Mouse (Mus musculus) ovary, adult 2 months (tissue): ENCODE data around the gene Bcat2. TPM values are rescaled to one million over a fixed set of nuclear protein-coding genes. Genes with fewer than 3 reads are reported as not detected.

Source experiments
- polyA plus RNA-seq: library from polyadenylated mRNA; depleted of rRNA; stranded (reverse); fragments of >200 nt; gene quantifications from 2 replicates; pipeline ENCODE4 v1.2.3, GENCODE M21; 2012; rRNA removed

Gene Bcat2
- 129 and 164 TPM in 2 replicates for polyA plus RNA-seq

GRCm38 (mm10) chr7:45570103-45570741, at the start of gene Bcat2:
Bcat2 (plus strand) TSS chr7:45570153.

GRCm38 (mm10) chr7:45525809-45526473, 44.0 kb upstream of the Bcat2 start, which contains the start of the genes Ppp1r15a and Plekha4:
Ppp1r15a (minus strand) TSS chr7:45526268.
Plekha4 (plus strand) TSS chr7:45526330.

GRCm38 (mm10) chr7:45554744-45555143, 15.2 kb upstream of the Bcat2 start, which contains the start of gene Hsd17b14:
Hsd17b14 (plus strand) TSS chr7:45554893.

GRCm38 (mm10) chr7:45617042-45617695, 47.2 kb downstream of the Bcat2 start, which contains the start of gene Fut1:
Fut1 (plus strand) TSS chr7:45617289.

GRCm38 (mm10) chr7:45621443-45621842, 51.5 kb downstream of the Bcat2 start, which contains the start of gene Izumo1:
Izumo1 (plus strand) TSS chr7:45621811.

GRCm38 (mm10) chr7:45627261-45627660, 57.3 kb downstream of the Bcat2 start, which contains the start of gene Rasip1:
Rasip1 (plus strand) TSS chr7:45627488.

Other genes with a start within 250 kb of the Bcat2 start
- gene Trpm4, start 236.4 kb upstream of the Bcat2 start, polyA plus RNA-seq = 58.6 and 62.0 TPM in 2 replicates
- gene Hrc, start 234.9 kb upstream of the Bcat2 start, polyA plus RNA-seq = 0.46 and 0.51 TPM in 2 replicates
- 11.9 and 12.1 TPM in 2 replicates for gene Ppfia3, start 203.1 kb upstream of the Bcat2 start, polyA plus RNA-seq
- gene Lin7b, start 199.6 kb upstream of the Bcat2 start, polyA plus RNA-seq = 43.0 and 49.1 TPM in 2 replicates
- gene Snrnp70, start 174.4 kb upstream of the Bcat2 start, polyA plus RNA-seq = 271 and 341 TPM in 2 replicates
- gene Kcna7, start 164.5 kb upstream of the Bcat2 start, polyA plus RNA-seq = 0.28 and 0.36 TPM in 2 replicates
- gene Ntf5, start 156.5 kb upstream of the Bcat2 start, polyA plus RNA-seq = 3.7 and 3.9 TPM in 2 replicates
- gene Lhb, start 149.3 kb upstream of the Bcat2 start, polyA plus RNA-seq = 30.6 and 32.8 TPM in 2 replicates
- gene Gys1, start 135.3 kb upstream of the Bcat2 start, polyA plus RNA-seq = 61.3 and 69.1 TPM in 2 replicates
- 136 and 158 TPM in 2 replicates for gene Ruvbl2, start 132.1 kb upstream of the Bcat2 start, polyA plus RNA-seq
- gene Ftl1, start 110.3 kb upstream of the Bcat2 start, polyA plus RNA-seq = 3,494 and 4,463 TPM in 2 replicates
- 193 and 194 TPM in 2 replicates for gene Bax, start 103.3 kb upstream of the Bcat2 start, polyA plus RNA-seq
- 33.8 and 34.3 TPM in 2 replicates for gene Tulp2, start 88.3 kb upstream of the Bcat2 start, polyA plus RNA-seq
- not detected in 2 replicates for gene Gm45808, start 83.3 kb upstream of the Bcat2 start, polyA plus RNA-seq
- gene Dhdh, start 81.3 kb upstream of the Bcat2 start, polyA plus RNA-seq = 5.4 and 8.6 TPM in 2 replicates
- gene Nucb1, start 59.7 kb upstream of the Bcat2 start, polyA plus RNA-seq = 409 and 461 TPM in 2 replicates
- 57.1 and 60.9 TPM in 2 replicates for gene Ppp1r15a, start 43.9 kb upstream of the Bcat2 start, polyA plus RNA-seq
- gene Plekha4, start 43.8 kb upstream of the Bcat2 start, polyA plus RNA-seq = 29.4 and 35.1 TPM in 2 replicates
- 1.4 and 3.4 TPM in 2 replicates for gene Hsd17b14, start 15.3 kb upstream of the Bcat2 start, polyA plus RNA-seq
- gene Fgf21, start 45.3 kb downstream of the Bcat2 start, polyA plus RNA-seq = 0.21 and 0.23 TPM in 2 replicates
- 0.13 and 0.14 TPM in 2 replicates for gene Fut1, start 47.1 kb downstream of the Bcat2 start, polyA plus RNA-seq
- gene Izumo1, start 51.7 kb downstream of the Bcat2 start, polyA plus RNA-seq = 0.38 and 0.40 TPM in 2 replicates
- gene Rasip1, start 57.3 kb downstream of the Bcat2 start, polyA plus RNA-seq = 34.6 and 43.6 TPM in 2 replicates
- 9.0 and 9.6 TPM in 2 replicates for gene Mamstr, start 69.8 kb downstream of the Bcat2 start, polyA plus RNA-seq
- 8.6 and 9.1 TPM in 2 replicates for gene Fut2, start 96.2 kb downstream of the Bcat2 start, polyA plus RNA-seq
- 1.6 and 2.1 TPM in 2 replicates for gene Ntn5, start 113.9 kb downstream of the Bcat2 start, polyA plus RNA-seq
- gene Sec1, start 124.2 kb downstream of the Bcat2 start, polyA plus RNA-seq = 0.73 and 0.98 TPM in 2 replicates
- 18.0 and 20.0 TPM in 2 replicates for gene Car11, start 129.7 kb downstream of the Bcat2 start, polyA plus RNA-seq
- 92.6 and 115 TPM in 2 replicates for gene Dbp, start 134.9 kb downstream of the Bcat2 start, polyA plus RNA-seq
- gene Rpl18, start 145.3 kb downstream of the Bcat2 start, polyA plus RNA-seq = 1,751 and 1,782 TPM in 2 replicates
- 88.6 and 89.2 TPM in 2 replicates for gene Sphk2, start 147.8 kb downstream of the Bcat2 start, polyA plus RNA-seq
- 1.4 and 2.3 TPM in 2 replicates for gene Fam83e, start 151.1 kb downstream of the Bcat2 start, polyA plus RNA-seq
- not detected in 2 replicates for gene Spaca4, start 155.7 kb downstream of the Bcat2 start, polyA plus RNA-seq
- gene Lmtk3, start 213.6 kb downstream of the Bcat2 start, polyA plus RNA-seq = 14.7 and 15.5 TPM in 2 replicates
- 1.00 and 1.4 TPM in 2 replicates for gene Sult2b1, start 214.5 kb downstream of the Bcat2 start, polyA plus RNA-seq
- gene Cyth2, start 244.4 kb downstream of the Bcat2 start, polyA plus RNA-seq = 53.4 and 103 TPM in 2 replicates